Mouse (Mus musculus): ENCODE results near the gene Hs3st4.

DNA sequence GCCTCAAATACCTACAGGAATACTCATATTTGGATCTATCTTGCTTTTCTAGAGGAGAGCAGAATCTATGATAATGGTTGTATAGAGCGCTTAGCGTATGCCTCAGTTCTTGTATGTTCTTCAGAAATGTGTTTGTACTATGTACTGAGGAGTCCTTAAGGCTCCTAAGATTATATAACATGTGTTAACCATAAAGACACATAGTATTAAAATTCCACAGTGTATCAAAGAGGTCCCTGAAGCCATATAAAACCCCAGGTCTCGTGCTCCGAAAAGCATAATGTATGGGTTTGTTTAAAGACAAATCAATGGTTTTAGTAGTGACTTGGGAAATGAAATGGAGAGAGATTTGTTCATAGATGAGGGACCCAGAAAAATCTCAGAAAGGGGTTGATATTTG, 371.4 kb downstream of the Hs3st4 start:
- no peak for TF ChIP-seq TCF12 (IDR thresholded peaks at IDR 0.05; ENCODE audit: low read depth, low read length)
- TF ChIP-seq EP300 (IDR thresholded peaks at IDR 0.05; ENCODE audit: low read length), result no peak
- TF ChIP-seq CTCF (conservative IDR thresholded peaks at IDR 0.05 in 1 of 2, IDR thresholded peaks at IDR 0.05 in 1 of 2; ENCODE audit: low read depth in 2 of 2, low read length in 2 of 2), result no peak
- TF ChIP-seq POLR2A (IDR thresholded peaks at IDR 0.05; ENCODE audit: low read depth, low read length), result no peak
- TF ChIP-seq MXI1 (IDR thresholded peaks at IDR 0.05; ENCODE audit: low read depth, low read length), result no peak
